Mouse (Mus musculus): ENCODE results near the gene Arhgap40.

The Arhgap40 gene

DNA sequence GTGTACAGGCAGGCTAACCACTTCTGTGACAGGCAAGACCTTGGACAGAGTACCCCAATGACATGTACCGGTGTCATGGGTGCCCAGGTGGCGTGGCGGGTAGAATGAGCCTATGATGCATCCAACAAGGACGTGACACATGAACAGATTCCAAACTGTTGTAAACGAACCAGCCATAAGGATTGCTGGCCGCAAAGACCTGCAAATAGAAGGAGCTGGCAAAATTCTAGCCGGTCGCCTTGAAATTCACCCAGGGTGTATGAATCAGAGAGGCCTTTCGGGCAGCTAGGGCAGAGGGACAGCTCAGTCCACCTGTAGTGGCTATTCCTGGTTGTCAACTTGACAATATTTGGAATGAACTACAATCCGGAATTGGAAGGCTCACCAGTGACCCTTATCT lies 41.8 kb downstream of the Arhgap40 start:
- DNase-seq = no peak

DNA sequence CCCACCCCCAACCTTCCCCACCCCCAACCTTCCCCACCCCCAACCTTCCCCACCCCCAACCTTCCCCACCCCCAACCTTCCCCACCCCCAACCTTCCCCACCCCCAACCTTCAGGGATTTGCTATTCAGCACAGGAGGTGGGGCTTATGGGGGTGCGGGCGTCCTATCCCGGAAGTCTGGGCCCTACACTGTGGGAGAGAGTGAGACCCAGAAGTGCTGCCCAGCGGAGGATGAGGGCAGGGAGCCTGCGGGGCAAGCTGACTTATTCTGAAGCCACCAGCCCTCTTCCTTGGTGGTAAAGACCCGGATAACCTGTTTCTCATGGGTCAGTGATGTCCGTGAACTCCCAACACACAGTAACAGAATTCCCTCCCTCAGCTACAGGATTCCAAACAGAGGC lies 42.7 kb downstream of the Arhgap40 start:
- DNase-seq = peak; percentile 33

DNA sequence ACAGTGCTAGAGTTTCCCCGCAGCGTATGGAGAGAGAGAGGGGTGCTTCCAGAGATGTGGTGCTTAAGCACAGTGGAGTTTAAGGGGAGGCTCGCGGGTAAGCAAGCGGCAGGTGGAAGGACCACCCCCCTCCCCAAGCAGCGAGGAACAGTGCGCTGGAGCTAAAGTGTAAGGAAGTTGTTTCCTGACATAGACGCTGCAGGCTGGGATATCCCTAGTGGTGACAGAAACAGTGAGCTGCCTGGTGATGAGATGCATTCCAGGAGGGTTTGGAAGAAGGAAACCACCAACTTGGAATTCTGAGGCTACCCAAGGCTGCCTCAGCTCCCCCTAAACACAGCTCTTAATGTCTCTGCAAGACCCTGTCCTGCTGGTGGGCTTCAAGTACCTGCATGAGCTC lies 43.2 kb downstream of the Arhgap40 start:
- no peak for DNase-seq

DNA sequence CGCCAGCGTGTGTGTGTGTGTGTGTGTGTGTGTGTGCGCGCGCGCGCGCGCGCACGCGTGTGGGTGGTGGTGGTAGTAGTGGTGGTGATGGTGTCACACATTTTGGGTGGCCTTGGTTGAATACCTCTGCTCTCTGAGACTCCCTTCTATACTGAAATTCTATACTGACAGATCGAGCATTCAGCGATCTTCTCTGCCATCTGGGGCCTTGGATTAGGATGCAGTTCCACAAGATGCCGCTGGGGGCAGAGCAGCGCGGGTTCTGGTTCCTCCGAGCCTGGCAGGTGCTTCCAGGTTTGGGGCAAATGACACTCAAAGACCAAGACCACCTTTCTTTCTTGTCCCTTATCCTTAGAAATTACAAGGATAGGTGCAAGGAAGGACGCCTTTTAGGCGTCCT lies 43.6 kb downstream of the Arhgap40 start:
- DNase-seq = peak; percentile 66

DNA sequence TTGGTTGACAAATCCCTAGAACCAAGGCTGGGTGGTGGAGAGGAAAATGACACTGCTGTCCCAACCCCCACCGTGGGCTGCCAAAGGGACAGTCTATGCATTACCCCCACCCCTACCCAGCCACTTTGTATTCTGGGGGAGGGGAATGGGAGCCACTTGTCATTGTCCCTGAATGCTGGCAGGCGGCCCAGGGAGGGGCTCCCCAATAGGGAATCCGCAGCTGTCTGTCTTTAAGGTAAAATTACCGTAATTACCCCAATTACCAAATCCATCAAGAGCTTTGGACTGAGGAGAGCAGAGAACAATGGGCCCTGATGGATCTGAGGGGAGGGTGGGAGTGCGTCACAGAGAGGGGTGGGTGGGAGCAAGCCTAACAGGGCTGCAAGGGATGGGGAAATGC lies 44.2 kb downstream of the Arhgap40 start:
- no peak for DNase-seq

DNA sequence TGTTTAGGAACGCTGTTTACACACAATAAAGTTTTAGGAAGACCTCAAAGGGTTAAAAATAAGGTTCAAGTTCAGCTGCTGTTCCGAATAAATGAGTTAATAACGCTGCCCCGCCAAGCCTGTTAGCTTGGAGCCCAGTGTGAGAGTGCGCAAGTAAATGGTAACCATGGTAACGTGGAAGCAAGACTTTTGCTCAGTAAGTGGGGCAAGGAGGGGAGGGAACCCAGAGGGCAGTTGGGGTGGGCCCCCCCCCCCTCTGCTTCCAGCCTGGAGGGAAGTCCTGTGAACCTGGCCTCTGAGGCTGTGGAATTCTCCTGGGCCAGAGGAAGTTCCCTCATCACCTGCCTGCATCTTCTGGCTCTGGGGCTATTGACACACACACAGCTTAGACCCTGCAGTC lies 47.3 kb downstream of the Arhgap40 start:
- no peak for DNase-seq

DNA sequence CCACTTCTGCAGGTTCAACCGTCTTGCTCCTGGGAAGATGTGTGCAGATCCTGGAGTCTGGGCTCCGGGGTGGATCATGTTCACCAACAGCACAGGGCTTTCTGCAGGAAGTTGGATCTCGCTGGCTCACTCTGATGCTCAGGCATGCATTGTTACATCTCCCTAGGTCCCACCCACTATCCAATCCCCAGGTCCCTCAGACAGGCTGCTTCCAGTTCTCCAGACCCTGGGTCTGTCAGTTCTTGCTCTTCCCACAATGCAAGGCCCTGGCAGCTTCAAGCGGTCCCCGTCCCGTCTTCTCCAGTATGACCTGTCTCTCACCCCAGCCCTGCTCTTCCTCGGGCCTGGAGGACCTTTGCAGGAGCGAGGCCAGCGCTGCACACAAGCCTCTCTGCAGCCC lies 48.2 kb downstream of the Arhgap40 start:
- DNase-seq = no peak

DNA sequence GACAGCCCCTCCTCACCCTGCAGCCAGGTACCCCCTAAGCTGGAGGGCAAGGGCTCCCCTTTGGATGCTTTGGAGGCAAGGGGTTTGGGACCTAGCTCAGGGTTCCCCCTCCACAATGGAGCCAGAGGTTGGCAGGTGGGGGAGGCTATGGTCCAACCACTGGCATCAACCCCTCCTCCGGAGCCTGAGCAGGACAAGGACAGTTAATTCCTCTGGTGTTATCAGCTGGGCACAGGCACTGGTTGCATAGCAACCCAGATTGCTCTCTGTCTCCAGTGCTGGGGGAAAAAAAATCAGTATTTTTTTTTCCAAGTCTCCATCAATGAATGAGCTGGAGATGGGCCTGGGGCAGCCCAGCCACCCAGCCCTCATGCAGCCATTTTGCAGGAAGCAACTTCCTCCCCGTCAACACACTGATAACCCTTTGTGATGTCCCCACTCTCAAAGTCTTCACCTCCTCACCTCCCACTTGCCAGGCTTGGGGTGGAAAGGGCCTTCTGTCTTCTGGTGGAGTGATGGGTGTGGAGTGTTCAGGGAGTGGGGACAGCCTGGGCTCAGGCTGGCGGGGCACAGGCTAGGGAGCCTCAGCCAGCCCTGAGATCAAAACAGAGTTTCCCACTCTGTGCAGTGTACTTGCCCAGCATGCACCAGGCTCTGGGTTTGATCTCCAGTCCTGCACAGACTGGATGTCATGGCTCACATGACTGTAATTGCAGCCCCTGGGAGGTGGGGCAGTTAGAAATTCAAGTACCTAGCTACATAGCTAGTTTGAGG lies 49.0 kb downstream of the Arhgap40 start:
- no peak for DNase-seq

DNA sequence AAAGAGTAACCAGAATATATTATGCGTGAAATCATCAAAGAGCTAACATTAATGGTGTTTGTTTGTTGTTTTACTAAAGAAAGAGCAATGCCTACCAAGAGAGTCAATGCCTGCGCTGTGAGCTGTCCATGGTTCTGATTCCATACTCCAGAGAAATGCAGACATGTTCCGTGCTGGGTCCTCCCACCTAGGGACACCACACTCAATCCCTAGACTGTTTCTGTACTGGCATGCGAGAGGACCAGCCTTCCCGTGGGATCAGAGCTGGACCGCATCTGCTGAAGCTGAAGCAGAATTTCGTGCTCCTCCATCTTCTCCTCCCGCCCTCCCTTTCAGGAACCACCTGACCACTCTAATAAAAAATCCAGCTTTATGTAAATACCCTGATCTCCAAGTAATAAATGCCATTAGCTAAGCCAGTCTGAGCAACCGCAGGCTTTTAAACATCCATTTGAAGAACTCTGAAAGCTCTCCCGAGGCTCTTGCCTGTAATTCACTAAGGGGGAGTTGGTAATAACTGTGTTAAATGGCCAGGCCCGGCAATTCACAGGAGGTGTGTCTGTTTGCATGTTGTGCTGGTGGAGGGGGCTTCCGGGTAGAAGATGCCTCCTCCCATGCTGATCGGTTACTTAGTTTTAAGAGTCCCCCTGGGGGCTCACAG lies 58.0 kb downstream of the Arhgap40 start:
- DNase-seq = peak; percentile 69

DNA sequence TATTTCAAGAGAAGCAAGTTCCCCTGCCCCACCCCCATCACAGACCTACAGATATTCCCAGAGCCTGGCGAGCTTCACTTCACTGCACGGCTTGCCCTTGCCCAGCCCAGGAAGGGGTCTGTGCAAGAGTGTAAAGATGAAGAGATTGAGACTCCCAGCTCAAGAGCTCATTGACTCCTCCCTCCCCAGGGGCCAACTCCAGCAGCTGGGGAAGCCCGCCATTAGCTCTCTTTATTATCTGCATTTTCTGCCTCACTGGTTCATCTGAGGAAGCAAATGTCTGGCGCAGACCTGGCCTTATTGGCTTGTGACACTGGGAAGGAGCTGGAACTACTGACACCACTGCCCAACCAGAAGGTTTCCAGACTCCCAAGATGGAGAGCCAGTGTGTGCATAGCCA lies 67.4 kb downstream of the Arhgap40 start:
- no peak for DNase-seq

DNA sequence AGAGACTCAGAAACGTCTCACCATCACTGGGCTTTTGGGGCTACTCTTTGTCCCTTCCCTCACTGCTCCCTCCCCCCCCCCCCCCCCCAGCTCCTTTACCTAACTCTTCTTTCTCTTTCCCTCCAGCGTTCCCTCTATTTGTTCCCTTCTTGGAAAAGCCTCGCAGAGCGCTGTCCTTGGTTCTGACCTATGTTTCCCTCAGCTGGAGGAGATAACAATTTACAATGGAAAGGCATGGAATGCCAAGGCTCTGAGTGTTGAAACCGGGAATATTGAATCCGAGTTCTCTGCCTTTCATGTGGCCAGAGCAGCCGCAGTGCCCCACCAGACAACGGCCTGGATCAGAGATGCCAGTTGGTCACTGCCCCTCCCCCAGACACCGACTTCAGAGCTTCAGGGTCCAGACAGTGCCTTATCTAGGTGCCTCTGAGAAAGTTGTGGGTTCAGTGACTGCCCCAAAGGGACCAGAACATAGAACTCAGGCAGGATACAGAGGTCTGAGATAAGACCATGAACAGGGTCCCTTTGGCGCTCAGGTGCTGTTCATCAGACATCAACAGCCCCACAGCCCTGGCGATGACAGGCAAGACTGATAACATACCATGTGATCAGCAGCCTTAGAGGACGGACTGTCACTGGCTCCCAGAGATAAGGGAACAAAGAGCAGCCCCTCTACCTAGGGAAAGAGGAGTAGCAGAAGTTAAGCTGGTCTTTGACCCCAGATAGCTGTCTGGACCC lies 72.2 kb downstream of the Arhgap40 start:
- peak; percentile 35 for DNase-seq

DNA sequence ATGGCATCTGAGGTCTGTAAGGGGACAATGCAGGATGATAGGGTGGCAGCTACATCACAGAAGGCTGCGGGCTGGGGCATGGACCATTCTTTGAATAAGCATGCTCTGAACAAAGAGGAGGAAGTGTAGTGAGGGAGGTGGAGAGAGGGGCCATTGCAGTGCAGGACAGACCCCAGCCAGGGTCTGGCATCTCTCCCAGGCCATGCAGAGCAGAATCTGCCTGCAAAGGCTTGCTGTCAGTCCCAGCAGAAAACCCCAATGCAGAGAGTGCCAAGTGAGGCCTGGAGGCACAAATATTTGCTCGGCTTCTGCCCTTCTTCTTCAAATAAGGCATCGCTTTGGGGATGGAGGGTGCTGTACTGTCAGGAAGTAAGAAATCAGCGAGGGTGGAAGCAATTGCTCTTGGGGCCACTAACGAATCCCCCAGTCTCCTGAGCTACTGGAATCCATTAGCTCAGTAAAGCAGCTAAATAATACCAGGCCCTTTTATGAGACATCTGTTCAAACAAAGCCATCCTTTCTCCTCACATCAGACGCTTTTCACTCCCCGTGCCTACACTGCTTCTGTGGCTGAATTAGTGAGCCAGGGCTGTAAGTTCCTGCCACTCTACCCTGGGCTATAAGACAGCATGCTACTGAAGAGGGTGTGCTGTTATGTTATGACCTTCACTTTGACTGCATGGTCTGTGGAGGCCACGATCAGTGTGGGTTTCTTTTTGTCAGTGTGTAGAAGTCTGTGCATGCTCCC lies 76.1 kb downstream of the Arhgap40 start:
- DNase-seq = no peak

DNA sequence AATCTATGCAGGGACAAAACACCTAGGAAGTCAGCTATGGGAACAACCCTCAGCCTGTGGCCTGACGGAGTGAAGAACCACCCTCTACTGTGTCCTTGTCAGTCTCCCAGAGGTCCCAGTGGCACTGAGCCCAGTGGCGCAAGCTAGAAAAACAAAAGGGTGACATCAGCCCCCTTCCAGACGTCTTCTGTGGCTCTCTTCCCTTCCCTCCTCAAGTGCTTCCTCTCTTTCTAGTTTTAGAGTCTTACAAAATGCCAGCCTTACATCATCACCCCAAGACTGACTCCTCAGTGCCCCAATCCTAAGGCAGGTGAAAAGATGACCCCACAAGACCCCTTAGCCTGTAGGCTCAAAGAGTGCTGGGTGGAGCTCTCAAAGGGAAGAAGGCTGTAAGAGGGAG lies 77.9 kb downstream of the Arhgap40 start:
- no peak for DNase-seq

DNA sequence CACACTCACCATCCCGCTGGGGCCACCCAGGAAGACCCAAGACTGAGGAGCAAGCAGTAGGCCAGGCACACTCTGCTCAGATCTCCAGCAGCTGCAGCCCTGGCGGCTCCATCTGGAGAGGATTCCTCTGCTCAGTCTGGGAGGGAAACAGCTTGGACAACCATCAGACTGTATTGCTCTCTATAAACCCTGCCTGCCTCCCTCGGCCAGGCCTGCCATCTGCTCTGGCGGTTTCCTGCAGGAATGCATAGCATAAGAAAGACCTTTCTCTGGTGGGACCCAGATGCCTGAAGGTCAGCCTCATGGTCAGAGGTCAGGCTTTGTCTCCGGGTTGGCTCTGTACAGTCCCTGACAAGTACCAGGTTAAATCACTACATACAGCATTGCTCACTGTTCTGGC lies 78.7 kb downstream of the Arhgap40 start:
- DNase-seq = no peak

DNA sequence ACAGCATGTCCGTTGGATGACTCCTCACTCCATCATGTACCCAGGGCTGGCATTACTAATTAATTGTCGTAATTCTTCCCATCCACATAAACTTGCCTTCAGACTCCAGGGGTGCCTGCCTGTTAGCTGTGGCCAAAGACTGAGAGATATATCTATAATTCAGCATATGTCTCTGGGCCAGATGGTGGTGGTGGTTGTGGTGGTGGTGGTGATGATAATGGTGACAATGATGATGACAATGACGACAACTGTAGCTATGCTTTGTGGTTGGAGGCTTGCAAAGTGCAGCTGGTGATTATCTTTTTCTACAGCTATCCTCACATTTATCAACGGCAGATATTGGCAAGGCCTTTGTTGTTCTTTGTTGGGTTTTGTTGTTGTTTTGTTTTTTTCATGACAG lies 80.8 kb downstream of the Arhgap40 start:
- DNase-seq = no peak

DNA sequence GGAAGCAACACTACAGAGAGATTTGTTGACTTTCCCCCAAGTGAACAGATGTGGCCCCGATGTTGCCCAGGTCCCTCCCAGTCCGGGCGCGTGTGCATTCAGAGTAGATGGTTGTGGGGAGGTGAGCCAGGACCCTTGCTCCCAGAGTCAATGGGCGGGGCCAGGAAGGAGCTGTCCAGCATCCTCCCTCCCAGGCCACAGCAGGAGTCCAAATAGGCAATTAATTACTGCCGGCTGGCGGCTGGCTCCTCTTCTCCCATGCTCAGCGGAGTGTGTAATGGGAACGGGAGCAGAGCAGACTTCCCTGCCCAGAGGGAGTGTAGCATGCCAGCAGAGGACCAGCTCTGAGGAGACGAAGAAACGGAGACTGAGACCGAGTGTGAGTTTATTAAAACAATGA lies 82.5 kb downstream of the Arhgap40 start:
- DNase-seq = peak; percentile 62

DNA sequence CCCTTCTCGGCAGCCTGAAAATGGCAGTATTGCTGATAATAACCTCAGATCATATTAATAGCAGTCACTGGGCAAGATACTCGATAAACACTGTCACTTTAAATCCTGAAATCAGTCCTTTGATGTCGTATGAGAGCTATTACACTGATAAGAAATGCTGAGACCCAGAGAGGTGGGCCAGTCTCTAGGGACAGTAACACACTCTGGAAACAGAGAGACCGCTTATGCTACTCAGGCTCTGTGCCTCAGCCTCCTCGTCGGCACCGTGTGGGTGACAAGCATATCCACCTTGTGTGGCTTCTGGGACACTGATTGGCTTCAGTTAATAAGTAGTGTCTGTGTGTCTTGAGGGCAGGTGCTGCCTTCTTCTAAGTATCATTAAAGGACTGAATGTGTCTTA lies 83.0 kb downstream of the Arhgap40 start:
- DNase-seq = no peak

DNA sequence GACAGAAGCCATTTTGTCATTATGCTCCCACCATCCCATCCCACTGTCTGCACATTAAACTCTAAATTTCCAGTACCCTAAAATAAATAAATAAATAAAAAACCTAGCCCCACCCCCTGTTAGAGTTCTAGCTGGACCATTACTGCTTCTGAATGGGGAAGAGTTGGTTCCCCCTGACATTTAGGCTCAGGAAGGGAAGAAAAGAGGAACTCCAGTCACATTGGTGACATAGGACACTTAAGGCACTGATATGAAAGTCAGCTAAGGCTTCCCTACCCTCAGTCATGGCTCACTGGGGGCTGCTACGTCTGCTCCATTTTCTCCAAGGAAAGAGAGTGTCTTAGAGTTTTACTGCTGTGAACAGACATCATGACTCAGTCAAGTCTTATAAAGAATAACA lies 84.2 kb downstream of the Arhgap40 start:
- DNase-seq = no peak

Data from kidney, adult 9 months (tissue).